Mouse (Mus musculus) adrenal gland (tissue): ENCODE data around the gene Poc5.

ENCODE experiments used
- intact Hi-C: fragments of 180-260 bp; cut with DNase I; formaldehyde crosslinking; loops from one replicate; pipeline ENCODE4 v1.15.1; 2025
- long read RNA-seq, 2 experiments: library from polyadenylated mRNA; unstranded; transcript quantifications; one replicate each; pipeline ENCODE4 v2.0.0; 2020; ENCODE audit warnings: borderline replicate concordance in 1 of 2; ENCODE audit not compliant: insufficient replicate concordance in 1 of 2

Gene Poc5
- long read RNA-seq, experiment 1, full-length matches to known transcripts: 2 of 5 reads
- long read RNA-seq, experiment 1, partial matches to known transcripts: 0 of 5 reads
- long read RNA-seq, experiment 1, other reads (novel, unspliced or antisense): 3 of 5 reads
- long read RNA-seq, experiment 2, full-length matches to known transcripts: 7 of 9 reads
- long read RNA-seq, experiment 2, partial matches to known transcripts: 0 of 9 reads
- long read RNA-seq, experiment 2, other reads (novel, unspliced or antisense): 2 of 9 reads

GRCm38 (mm10) chr13:96388042-96388888 lies at the start of gene Poc5:
TSS of gene Poc5 (plus strand) at chr13:96388294.
- intact Hi-C loops: loop anchor here (10.0 kb wide), 1 partner anchor 363 kb away; no protein-coding TSS in a partner anchor

- intact Hi-C loops: no loop called here
These were observed 46.6 kb upstream of the Poc5 start for GRCm38 (mm10) chr13:96341461-96341860.

DNA sequence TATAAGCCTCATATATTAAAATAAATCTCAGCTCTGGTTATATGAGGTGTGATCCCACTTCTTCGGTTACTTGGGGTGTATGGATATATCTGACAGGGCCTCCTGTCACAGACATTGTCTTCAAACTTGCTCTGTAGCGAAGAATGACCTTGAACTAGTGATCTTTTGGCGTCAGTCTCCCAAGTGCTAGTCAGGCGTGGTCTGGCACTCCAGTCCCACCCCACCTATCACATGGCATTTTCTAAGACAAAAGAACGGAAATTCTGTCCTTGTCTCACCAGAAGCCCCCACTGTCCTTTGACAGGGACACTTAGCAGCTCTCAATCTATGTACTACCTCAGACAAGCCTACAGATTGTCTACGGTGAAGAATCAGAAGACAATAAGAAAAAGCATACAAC lies 43.3 kb upstream of the Poc5 start:
- intact Hi-C loops: no loop called here

DNA sequence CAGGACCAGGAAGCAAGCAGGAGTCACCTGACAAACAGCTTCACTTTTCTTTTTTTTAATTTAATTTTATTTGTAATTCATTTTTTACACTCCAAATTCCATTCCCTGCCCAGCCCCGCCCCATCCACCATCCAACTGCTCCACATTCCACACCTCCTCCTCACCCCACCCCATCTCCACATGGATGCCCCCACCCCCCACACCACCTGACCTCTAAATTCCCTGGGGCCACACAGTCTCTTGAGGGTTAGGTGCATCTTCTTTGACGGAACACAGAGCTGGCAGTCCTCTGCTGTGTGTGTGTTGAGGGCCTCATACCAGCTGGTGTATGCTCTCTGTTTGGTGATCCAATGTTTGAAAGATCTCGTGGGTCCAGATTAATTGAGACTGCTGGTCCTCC lies 41.5 kb upstream of the Poc5 start:
- intact Hi-C loops: no loop called here

- intact Hi-C loops: no loop called here
These were observed 37.9 kb upstream of the Poc5 start for GRCm38 (mm10) chr13:96350207-96350606.

- intact Hi-C loops: no loop called here
These were observed 36.8 kb upstream of the Poc5 start for GRCm38 (mm10) chr13:96351264-96351663.

- intact Hi-C loops: loop anchor here (10.0 kb wide), 1 partner anchor 371 kb away; no protein-coding TSS in a partner anchor
These were observed 12.6 kb upstream of the Poc5 start for GRCm38 (mm10) chr13:96375519-96375918.

GRCm38 (mm10) chr13:96376871-96377270 lies 11.2 kb upstream of the Poc5 start:
- intact Hi-C loops: loop anchor here (10.0 kb wide), 1 partner anchor 372 kb away; no protein-coding TSS in a partner anchor

DNA sequence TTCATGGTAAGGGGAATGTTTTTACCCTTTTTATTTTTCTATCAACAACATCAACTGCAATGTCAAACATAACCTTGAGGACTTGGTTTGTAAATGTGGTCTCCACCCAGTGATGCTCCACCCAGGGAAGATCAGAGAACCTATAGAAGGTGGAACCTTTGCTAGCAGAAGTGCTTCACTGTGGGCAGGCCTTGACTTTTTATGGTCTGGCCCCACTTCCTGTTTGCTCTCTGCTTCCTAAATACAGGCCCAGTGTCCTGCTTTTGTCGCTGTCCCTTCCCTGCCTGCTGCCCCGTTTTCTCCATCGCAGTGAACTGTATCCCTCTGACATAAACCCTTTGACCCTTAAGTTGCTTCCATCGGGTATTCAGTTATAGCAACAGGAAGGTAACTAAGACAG lies 10.2 kb upstream of the Poc5 start:
- intact Hi-C loops: loop anchor here (10.0 kb wide), 1 partner anchor 373 kb away; no protein-coding TSS in a partner anchor

DNA sequence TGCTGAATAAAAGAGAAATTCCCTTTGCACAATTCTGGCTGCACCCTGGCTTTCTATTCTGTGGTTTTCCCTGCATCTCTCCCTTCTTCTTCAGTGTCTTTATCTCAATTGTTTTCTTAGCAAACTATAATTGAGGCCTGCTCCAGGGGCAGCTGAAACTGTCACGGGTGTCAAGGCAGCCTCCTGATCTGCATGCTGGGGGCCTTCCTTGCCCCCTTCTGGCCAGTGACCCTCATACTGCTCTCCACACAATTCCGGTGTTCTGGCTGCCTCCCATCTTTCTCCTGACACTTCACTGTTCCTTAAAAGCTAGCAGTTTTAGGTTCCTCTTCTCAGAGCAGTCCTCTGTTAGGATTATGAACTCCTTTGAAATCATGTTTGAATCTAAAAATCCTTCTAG lies 1.2 kb downstream of the Poc5 start:
- intact Hi-C loops: loop anchor here (10.0 kb wide), 1 partner anchor 364 kb away; no protein-coding TSS in a partner anchor

GRCm38 (mm10) chr13:96401251-96401650 lies 13.2 kb downstream of the Poc5 start:
- intact Hi-C loops: no loop called here

DNA sequence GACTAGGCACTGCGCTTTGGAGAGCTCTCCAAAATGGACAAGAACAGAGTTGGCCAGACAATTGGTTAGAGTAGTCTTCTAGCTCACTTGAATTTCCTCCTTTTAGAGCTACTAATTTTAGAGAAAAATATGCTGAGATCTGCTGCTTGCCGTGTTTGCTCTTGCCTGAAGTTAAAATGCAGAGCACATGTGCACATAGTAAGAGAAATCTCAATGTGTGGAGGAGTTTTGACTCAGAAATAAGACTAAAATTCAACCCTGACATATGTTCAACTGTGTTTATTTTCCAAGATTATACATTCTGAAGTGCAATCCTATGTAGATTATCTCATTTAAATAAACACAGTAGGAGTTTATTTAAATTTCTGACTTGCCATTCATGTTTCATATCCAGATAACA lies 17.4 kb downstream of the Poc5 start:
- intact Hi-C loops: no loop called here

DNA sequence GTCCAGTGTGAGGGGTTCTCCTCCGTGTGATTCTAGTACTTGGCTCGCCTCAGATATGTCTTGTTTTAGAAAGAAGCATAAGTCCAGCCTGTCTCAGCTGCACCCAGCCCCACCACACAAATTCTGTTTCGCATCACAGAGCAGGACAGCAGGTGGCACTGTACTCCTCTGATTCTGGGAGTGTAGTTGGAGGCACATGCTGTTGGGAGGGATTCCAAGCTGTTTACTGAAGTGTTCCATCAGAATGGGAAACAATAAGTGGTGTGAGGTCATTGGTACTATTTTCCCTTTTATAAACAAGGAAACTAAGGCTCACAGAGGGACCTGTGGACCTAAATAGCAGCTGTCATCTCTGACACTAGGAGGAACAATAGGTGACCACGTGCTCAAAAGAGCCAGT lies 18.9 kb downstream of the Poc5 start:
- intact Hi-C loops: no loop called here

- intact Hi-C loops: no loop called here
These were observed 20.7 kb downstream of the Poc5 start for GRCm38 (mm10) chr13:96408786-96409185.

GRCm38 (mm10) chr13:96414384-96414783 lies 26.3 kb downstream of the Poc5 start:
- intact Hi-C loops: no loop called here

GRCm38 (mm10) chr13:96416380-96416779 lies 28.3 kb downstream of the Poc5 start:
- intact Hi-C loops: no loop called here

DNA sequence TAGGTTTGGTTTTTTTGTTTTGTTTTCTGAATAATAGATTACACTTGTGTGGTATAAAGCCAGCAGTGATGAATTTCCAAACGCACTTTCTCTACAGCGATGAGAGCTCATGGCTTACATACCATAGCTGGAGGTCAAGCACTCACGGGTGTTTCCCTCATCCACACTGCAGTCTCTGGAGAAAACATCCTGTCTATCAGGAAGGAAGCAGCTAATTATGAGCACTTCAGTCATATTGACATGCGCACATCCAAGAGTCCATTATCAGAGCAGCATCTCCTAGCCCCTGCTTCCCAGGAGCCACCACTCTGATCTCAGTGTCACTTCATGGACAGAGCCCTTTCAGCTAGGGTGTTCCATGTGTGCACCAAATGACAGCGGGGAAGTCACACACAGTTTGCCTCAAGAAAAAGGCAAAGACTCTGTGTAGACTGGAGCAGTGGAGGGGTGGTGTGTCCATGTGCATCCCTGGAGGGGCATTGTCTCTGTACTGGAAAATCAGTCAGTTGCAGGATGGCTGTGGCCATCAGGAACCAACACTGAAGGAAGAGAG lies 29.2 kb downstream of the Poc5 start:
- intact Hi-C loops: no loop called here

GRCm38 (mm10) chr13:96418487-96418886 lies 30.4 kb downstream of the Poc5 start:
- intact Hi-C loops: no loop called here

DNA sequence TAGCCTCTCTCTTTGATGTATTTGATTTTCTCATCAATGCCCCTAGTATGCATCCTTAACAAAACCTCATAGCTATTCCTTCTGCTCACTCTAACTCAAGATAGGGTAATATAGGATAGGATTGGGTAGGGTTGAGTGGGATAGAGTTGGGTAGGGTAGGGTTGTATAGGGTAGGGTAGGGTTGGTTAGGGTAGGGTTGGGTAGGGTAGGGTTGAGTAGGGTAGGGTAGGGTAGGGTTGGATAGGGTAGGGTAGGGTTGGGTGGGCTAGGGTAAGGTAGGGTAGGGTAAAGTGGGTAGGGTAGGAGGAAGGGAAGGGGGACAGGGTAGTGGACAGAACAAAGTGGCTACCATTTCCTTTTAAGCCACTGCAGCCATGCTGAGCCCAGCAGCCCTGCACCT lies 33.1 kb downstream of the Poc5 start:
- intact Hi-C loops: no loop called here

DNA sequence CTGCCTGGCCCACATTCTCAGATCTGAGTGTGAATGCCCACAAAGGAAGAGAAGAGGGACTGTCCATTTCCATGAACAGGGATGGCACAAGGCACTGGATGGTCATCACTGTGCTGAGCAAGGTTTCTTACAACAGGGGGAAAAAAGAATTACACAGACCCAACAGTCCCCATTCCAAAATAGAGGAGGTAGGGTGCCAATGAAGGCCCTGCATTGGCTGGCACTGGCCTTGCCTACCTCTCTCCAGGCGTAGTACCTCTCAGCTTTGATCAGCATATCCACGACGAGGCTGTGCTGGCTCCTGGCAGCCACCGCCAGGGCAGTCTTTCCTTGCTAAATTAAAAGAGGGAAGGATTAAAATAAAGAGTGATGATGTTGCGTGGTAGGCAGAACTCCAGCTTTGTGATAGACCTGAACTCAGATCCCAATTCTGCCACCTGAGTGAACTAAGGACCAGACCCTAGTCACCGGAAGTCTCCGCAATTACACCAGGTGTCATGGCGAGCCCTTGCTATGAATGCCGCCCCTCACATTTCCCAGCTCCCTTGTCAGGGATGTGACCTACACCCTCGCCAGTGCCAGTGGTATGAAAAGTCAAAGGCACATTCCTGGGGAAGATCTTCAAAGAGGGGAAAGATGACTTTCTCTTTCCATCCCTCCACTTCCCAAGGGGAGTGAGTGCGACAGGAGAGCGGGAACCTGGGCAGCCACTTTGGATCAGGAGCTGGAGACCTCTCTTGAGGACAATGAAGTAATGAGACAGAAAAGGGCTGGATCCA lies 36.6 kb downstream of the Poc5 start:
- intact Hi-C loops: no loop called here

DNA sequence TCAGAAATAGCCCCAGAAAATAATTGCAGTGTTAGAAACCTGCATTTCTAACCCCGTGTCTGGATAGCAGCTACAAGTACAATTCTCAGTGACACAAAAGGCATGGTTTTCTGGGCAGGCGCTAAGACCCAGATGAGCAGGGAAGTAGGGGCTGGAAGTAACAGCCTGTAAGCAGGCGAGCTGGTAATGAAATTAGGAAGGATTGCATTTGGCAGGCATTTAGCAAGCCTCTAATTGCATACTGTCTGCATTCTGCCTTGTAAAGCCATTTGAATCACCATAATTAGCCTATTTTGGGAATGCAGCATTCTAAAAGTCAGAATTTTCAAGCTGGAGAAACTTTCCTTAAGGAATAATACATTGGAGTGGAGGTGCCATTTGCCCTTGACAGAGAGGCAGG lies 38.0 kb downstream of the Poc5 start:
- intact Hi-C loops: no loop called here
